Mouse (Mus musculus): Measurements from ENCODE around the gene Fcgr4. TPM values are rescaled to one million over a fixed set of nuclear protein-coding genes. Genes with fewer than 3 reads are reported as not detected.
A peak's percentile ranks its signal among the peaks of the same experiment; 100 is the strongest.

Gene Fcgr4
- total RNA-seq, 2 experiments from 2014 or later = 0.36 TPM; not detected in 1

GRCm38 (mm10) chr1:171037861-171038721, 19.4 kb downstream of the Fcgr4 start:
- peak overlapping the region; percentile 90 for H3K27ac ChIP-seq
- peak overlapping the region; percentile 85 for H3K4me3 ChIP-seq
- intact Hi-C loops (cut with DNase I) = loop anchor here (1.0 kb wide), 1 partner anchor 65 kb away; no protein-coding TSS in a partner anchor
- DNase-seq (ENCODE audit: extremely low spot score in 1 of 2, low spot score in 2 of 2) = peak; percentile 83
- no peak for TF ChIP-seq CTCF (IDR thresholded peaks at IDR 0.05)

GRCm38 (mm10) chr1:171039135-171039534, 20.4 kb downstream of the Fcgr4 start:
- H3K27ac ChIP-seq = no peak overlapping the region
- TF ChIP-seq CTCF (IDR thresholded peaks at IDR 0.05) = no peak
- H3K4me3 ChIP-seq = no peak overlapping the region
- no peak for DNase-seq (ENCODE audit: extremely low spot score in 1 of 2, low spot score in 2 of 2)
- intact Hi-C loops (cut with DNase I) = no loop called here

- intact Hi-C loops (cut with DNase I) = no loop called here
- no peak for TF ChIP-seq CTCF (IDR thresholded peaks at IDR 0.05)
- DNase-seq (ENCODE audit: extremely low spot score in 1 of 2, low spot score in 2 of 2) = no peak
- no peak overlapping the region for H3K4me3 ChIP-seq
- H3K27ac ChIP-seq = no peak overlapping the region
Measured at GRCm38 (mm10) chr1:171039880-171040279, 21.2 kb downstream of the Fcgr4 start.

GRCm38 (mm10) chr1:171043594-171044153, 25.0 kb downstream of the Fcgr4 start:
- intact Hi-C loops (cut with DNase I) = loop anchor here (1.0 kb wide), 1 partner anchor 60 kb away; no protein-coding TSS in a partner anchor
- peak; percentile 45 for TF ChIP-seq CTCF (IDR thresholded peaks at IDR 0.05)
- DNase-seq (ENCODE audit: extremely low spot score in 1 of 2, low spot score in 2 of 2) = no peak
- peak overlapping the region; percentile 73; the same call in 1 of the 2 replicates for H3K4me3 ChIP-seq
- peak overlapping the region; percentile 73; the same call in 1 of the 2 replicates for H3K27ac ChIP-seq

GRCm38 (mm10) chr1:171044365-171045078, 25.8 kb downstream of the Fcgr4 start:
- peak overlapping the region; percentile 73 for H3K4me3 ChIP-seq
- DNase-seq (ENCODE audit: extremely low spot score in 1 of 2, low spot score in 2 of 2) = peak; percentile 84
- intact Hi-C loops (cut with DNase I) = loop anchor here (1.0 kb wide), 1 partner anchor 59 kb away; no protein-coding TSS in a partner anchor
- no peak for TF ChIP-seq CTCF (IDR thresholded peaks at IDR 0.05)
- peak overlapping the region; percentile 73 for H3K27ac ChIP-seq

- H3K4me3 ChIP-seq = peak overlapping the region; percentile 73
- no peak overlapping the region for H3K27ac ChIP-seq
- TF ChIP-seq CTCF (IDR thresholded peaks at IDR 0.05) = no peak
- intact Hi-C loops (cut with DNase I) = no loop called here
- DNase-seq (ENCODE audit: extremely low spot score in 1 of 2, low spot score in 2 of 2) = no peak
Measured at GRCm38 (mm10) chr1:171045079-171045465, 26.4 kb downstream of the Fcgr4 start.

GRCm38 (mm10) chr1:171046501-171046900, 27.8 kb downstream of the Fcgr4 start:
- TF ChIP-seq CTCF (IDR thresholded peaks at IDR 0.05) = no peak
- DNase-seq (ENCODE audit: extremely low spot score in 1 of 2, low spot score in 2 of 2) = no peak
- intact Hi-C loops (cut with DNase I) = no loop called here
- no peak overlapping the region for H3K4me3 ChIP-seq
- no peak overlapping the region for H3K27ac ChIP-seq

- DNase-seq (ENCODE audit: extremely low spot score in 1 of 2, low spot score in 2 of 2) = no peak
- TF ChIP-seq CTCF (IDR thresholded peaks at IDR 0.05) = no peak
- intact Hi-C loops (cut with DNase I) = no loop called here
- Histone ChIP-seq H3K27ac (no peak overlapping the region), H3K4me3 (no peak overlapping the region)
Measured at GRCm38 (mm10) chr1:171049263-171049662, 30.5 kb downstream of the Fcgr4 start.

- no peak overlapping the region for H3K27ac ChIP-seq
- no peak overlapping the region for H3K4me3 ChIP-seq
- DNase-seq (ENCODE audit: extremely low spot score in 1 of 2, low spot score in 2 of 2) = no peak
- intact Hi-C loops (cut with DNase I) = no loop called here
- no peak for TF ChIP-seq CTCF (IDR thresholded peaks at IDR 0.05)
Measured at GRCm38 (mm10) chr1:171050774-171051173, 32.1 kb downstream of the Fcgr4 start.

- no peak for TF ChIP-seq CTCF (IDR thresholded peaks at IDR 0.05)
- H3K27ac ChIP-seq = no peak overlapping the region
- no peak overlapping the region for H3K4me3 ChIP-seq
- no peak for DNase-seq (ENCODE audit: extremely low spot score in 1 of 2, low spot score in 2 of 2)
- intact Hi-C loops (cut with DNase I) = no loop called here
Measured at GRCm38 (mm10) chr1:171053305-171053704, 34.6 kb downstream of the Fcgr4 start.

GRCm38 (mm10) chr1:171057253-171057652, 38.5 kb downstream of the Fcgr4 start:
- Histone ChIP-seq H3K4me3 (no peak overlapping the region), H3K27ac (no peak overlapping the region)
- intact Hi-C loops (cut with DNase I) = no loop called here
- DNase-seq (ENCODE audit: extremely low spot score in 1 of 2, low spot score in 2 of 2) = no peak
- TF ChIP-seq CTCF (IDR thresholded peaks at IDR 0.05) = no peak

- intact Hi-C loops (cut with DNase I) = no loop called here
- DNase-seq (ENCODE audit: extremely low spot score in 1 of 2, low spot score in 2 of 2) = no peak
- no peak for TF ChIP-seq CTCF (IDR thresholded peaks at IDR 0.05)
Measured at GRCm38 (mm10) chr1:171059203-171059602, 40.5 kb downstream of the Fcgr4 start.

More at GRCm38 (mm10) chr1:171059203-171059602, 40.5 kb downstream of the Fcgr4 start:
- Histone ChIP-seq H3K4me3 (no peak overlapping the region), H3K27ac (no peak overlapping the region)

Data from left cerebral cortex, adult 2 months (tissue).